Comparison of ENCODE assay signal across 7 mouse cellular contexts in genomic region chr7:6285842-6286705, GRCm38 (mm10). TPM values are rescaled to one million over a fixed set of nuclear protein-coding genes. Genes with fewer than 3 reads are reported as not detected.
DNase-seq lines count a peak whose midpoint lies in the region; ATAC-seq and TF ChIP-seq lines count a peak whose summit lies in the region.

Zfp667 (plus strand) TSS chr7:6286579.

- H3K27ac ChIP-seq in intestine, postnatal 0 days (ENCODE audit: low read depth, low read length) = peak within 1 kb of the TSS; percentile 60
- H3K27ac ChIP-seq in midbrain, embryonic 12.5 days (replicated peaks) = peak within 1 kb of the TSS; percentile 75
- H3K27ac ChIP-seq in small intestine, adult 2 months (ENCODE audit: insufficient read depth, low read depth, low read length) = peak within 1 kb of the TSS; percentile 18

- H3K4me3 ChIP-seq in intestine, postnatal 0 days (ENCODE audit: low read depth, low read length) = peak within 1 kb of the TSS; percentile 57
- peak within 1 kb of the TSS; percentile 55 for H3K4me3 ChIP-seq in midbrain, embryonic 12.5 days
- peak within 1 kb of the TSS; percentile 73 for H3K4me3 ChIP-seq in small intestine, adult 2 months (ENCODE audit: low read depth, low read length)

- H3K9me3 ChIP-seq in intestine, postnatal 0 days (ENCODE audit: control insufficient read depth) = no peaks in the 10 kb centered on the region
- no peaks in the 10 kb centered on the region for H3K9me3 ChIP-seq in midbrain, embryonic 12.5 days

- WGBS in intestine, postnatal 0 days = 2% methylated on average over 50 of the region's 50 CpGs
- 4% methylated on average over 50 of the region's 50 CpGs for WGBS in midbrain, embryonic 12.5 days
- 2% methylated on average over 50 of the region's 50 CpGs for WGBS in small intestine, adult 2 months

- TF ChIP-seq POLR2A in small intestine, adult 2 months (IDR thresholded peaks at IDR 0.05; ENCODE audit: low read depth, low read length) = peak; percentile 47; the same call in 1 of the 2 replicates

- peak; percentile 16 for TF ChIP-seq CTCF in intestine, postnatal 0 days (IDR thresholded peaks at IDR 0.05; ENCODE audit: low read depth)
- TF ChIP-seq CTCF in small intestine, adult 2 months (IDR thresholded peaks at IDR 0.05; ENCODE audit: extremely low read depth, insufficient read length, insufficient replicate concordance, low read depth, low read length) = no peak

- H3K4me2 ChIP-seq in intestine, postnatal 0 days (replicated peaks; ENCODE audit: low read depth) = peak within 1 kb of the TSS; percentile 87
- H3K4me2 ChIP-seq in midbrain, embryonic 12.5 days (replicated peaks) = peak within 1 kb of the TSS; percentile 81

- no peaks in the 10 kb centered on the region for H3K27me3 ChIP-seq in intestine, postnatal 0 days (replicated peaks; ENCODE audit: control insufficient read depth, insufficient read depth, low read length)
- no peaks in the 10 kb centered on the region for H3K27me3 ChIP-seq in midbrain, embryonic 12.5 days
- H3K27me3 ChIP-seq in small intestine, adult 2 months (ENCODE audit: control insufficient read depth, insufficient read depth, low read length) = no peaks in the 10 kb centered on the region

- peak; percentile 77 for ATAC-seq in intestine, postnatal 0 days
- peak; percentile 79 for ATAC-seq in midbrain, embryonic 12.5 days (ENCODE audit: low FRiP score, low read depth)

- H3K36me3 ChIP-seq in intestine, postnatal 0 days (ENCODE audit: control insufficient read depth, insufficient read depth) = no peaks in the 10 kb centered on the region
- H3K36me3 ChIP-seq in midbrain, embryonic 12.5 days = peaks cover 7% of the 10 kb centered on the region; the same call in 1 of the 2 replicates
- H3K36me3 ChIP-seq in small intestine, adult 2 months (ENCODE audit: control insufficient read depth, insufficient read depth, low read length) = no peaks in the 10 kb centered on the region

- H3K9ac ChIP-seq in intestine, postnatal 0 days (ENCODE audit: low read depth, low read length) = peak within 1 kb of the TSS; percentile 45
- H3K9ac ChIP-seq in midbrain, embryonic 12.5 days (replicated peaks) = peak within 1 kb of the TSS; percentile 64

- DNase-seq in adrenal gland, adult 2 months = peak; percentile 99
- DNase-seq in embryo, embryonic 11.5 days (ENCODE audit: low read depth, low spot score) = peak; percentile 98
- DNase-seq in gastrocnemius, postnatal 4 days (ENCODE audit: low spot score in 2 of 2) = peak; percentile 98 to 99
- peak; percentile 99 for DNase-seq in left cerebral cortex, postnatal 4 days

- H3K4me1 ChIP-seq in intestine, postnatal 0 days (replicated peaks; ENCODE audit: control insufficient read depth, insufficient read depth, low read length) = no peaks in the 10 kb centered on the region
- peaks cover 14% of the 10 kb centered on the region for H3K4me1 ChIP-seq in midbrain, embryonic 12.5 days
- H3K4me1 ChIP-seq in small intestine, adult 2 months (ENCODE audit: control insufficient read depth, insufficient read depth, insufficient read length, low read length) = peaks cover 3% of the 10 kb centered on the region; the same call in 1 of the 2 replicates

- intact Hi-C loops in left cerebral cortex, postnatal 4 days (cut with DNase I) = no loop called here

RNA-seq across cellular contexts. Expression of gene Zfp667, which starts in this region (rescaled TPM):
- total RNA-seq in adrenal gland, adult 2 months (2021) = 1 to 10 TPM; 6.5 to 6.6 TPM
- polyA plus RNA-seq in adrenal gland, adult 2 months (2012; rRNA removed) = 0.37 and 0.45 TPM in 2 replicates
- total RNA-seq in gastrocnemius, postnatal 4 days (2021) = 1 to 10 TPM; 5.2 to 5.9 TPM
- polyA plus RNA-seq in intestine, postnatal 0 days (2015; fragmentation: Nextera tagmentation; extraction: Ambion mirVana) = 2.1 and 2.4 TPM in 2 replicates
- total RNA-seq in left cerebral cortex, postnatal 4 days (2021) = 10 to 100 TPM; 10.1 to 12.2 TPM
- 11.4 and 14.2 TPM in 2 replicates for polyA plus RNA-seq in midbrain, embryonic 12.5 days (2016; fragmentation: Nextera tagmentation; extraction: Ambion mirVana)
- 0.10 TPM in 2 replicates for polyA plus RNA-seq in small intestine, adult 2 months (2012; rRNA removed)

Comparison
In these comparisons a context has a peak if more than half of its experiments do, and no peak if none do; other contexts are left out.
1. Peak in every context shown above with its lines: DNase-seq, ATAC-seq, H3K4me3 ChIP-seq and H3K27ac ChIP-seq.
2. H3K27ac ChIP-seq: peak in every context shown above with its lines; median percentile 75 in midbrain, embryonic 12.5 days; 60 in intestine, postnatal 0 days; 18 in small intestine, adult 2 months.